Mouse (Mus musculus) R1 (cell line): Measurements from ENCODE around the gene Dcn.

Experiments
- DNase-seq: peaks from one replicate; pipeline ENCODE4 v3.0.0-alpha.2; 2018; ENCODE audit warnings: low read depth, low spot score

Gene Dcn

GRCm38 (mm10) chr10:97547740-97548139 lies 68.3 kb downstream of the Dcn start:
- no peak for DNase-seq

GRCm38 (mm10) chr10:97564957-97565856 lies 85.8 kb downstream of the Dcn start, which contains the start of gene Lum:
Gene Lum, plus strand, starts transcription at chr10:97565128.
- DNase-seq: no peak

DNA sequence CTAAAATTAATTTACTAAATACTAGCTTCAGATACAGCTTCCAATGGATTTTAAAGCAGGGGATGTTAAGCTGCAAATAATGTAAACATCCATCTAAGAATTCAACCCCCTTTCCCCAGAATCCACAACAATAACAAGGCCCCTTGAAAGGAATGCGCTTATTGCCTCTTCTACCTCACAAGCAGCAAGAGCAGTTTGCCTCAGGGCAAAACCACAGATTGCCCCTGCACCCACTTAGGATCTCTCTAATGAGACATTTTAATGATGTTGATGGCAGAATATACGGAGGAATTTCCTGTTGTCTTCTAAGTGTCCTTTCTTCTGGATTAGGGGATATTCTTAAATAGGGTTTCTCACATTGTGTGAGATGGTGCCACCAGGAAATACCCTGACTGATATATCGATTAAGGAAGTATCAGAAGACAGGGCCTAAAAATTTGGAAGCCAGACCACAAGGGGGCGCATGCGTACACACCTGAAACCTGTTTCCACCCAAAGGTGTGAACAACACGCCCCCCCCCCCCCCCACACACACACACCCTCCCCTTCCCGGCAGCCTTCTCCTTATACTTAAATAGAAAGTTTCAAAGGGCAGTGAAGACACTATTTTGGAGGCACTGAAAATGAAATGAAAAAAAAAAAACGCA lies 88.2 kb downstream of the Dcn start:
- peak; percentile 35 for DNase-seq
